Mouse (Mus musculus): Measurements from ENCODE around the gene Kyat1.
A peak's percentile ranks its signal among the peaks of the same experiment; 100 is the strongest.
"Not testable (repeated sequence)": the region's sequence is repeated elsewhere in the genome, so short reads cannot be mapped to it uniquely, and the experiment has no call there.

Kyat1 gene

GRCm38 (mm10) chr2:30215493-30215892 is 9.8 kb upstream of the Kyat1 start:
- no peak for DNase-seq (ENCODE audit: extremely low spot score, low read depth, low spot score)

DNA sequence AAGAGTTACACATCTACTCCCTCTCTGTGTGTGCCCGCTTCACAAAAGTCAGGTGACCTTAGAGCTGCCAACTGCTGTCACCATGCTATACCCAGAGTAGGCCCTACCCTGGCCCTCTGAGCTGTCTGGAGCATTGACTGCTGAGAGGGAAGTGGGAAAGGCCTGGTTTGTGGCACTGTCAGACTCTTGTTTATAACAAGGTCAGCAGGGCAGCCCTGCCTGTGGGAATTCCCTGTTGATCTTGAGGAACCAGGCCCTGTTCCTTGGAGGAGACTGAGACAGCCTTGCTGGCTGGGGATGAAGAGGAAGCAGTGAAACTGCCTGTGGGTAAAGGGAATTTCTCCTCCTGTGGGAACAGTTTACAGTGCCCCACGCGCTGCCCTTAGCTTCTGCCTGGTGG is 9.1 kb upstream of the Kyat1 start:
- no peak for DNase-seq (ENCODE audit: extremely low spot score, low read depth, low spot score)

DNA sequence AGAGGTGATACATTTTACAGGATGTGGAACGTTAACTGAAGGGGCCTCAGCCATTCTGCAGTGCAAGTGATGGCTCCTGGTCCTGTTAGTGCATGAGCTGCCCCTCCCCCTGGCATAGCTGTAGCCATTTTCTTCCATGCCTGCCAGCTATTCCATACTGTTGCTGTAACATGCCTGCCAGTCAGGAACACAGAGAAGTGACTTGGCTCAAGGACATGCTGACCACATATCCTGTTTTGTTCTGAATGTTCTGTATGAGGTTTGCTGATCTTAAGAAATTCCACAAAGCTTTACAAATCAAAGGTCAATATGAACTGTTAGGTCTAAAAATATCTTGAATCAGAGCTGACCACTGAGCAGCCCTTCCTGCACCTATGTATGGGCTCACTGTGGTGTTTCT is 7.3 kb upstream of the Kyat1 start:
- DNase-seq (ENCODE audit: extremely low spot score, low read depth, low spot score) = no peak

DNA sequence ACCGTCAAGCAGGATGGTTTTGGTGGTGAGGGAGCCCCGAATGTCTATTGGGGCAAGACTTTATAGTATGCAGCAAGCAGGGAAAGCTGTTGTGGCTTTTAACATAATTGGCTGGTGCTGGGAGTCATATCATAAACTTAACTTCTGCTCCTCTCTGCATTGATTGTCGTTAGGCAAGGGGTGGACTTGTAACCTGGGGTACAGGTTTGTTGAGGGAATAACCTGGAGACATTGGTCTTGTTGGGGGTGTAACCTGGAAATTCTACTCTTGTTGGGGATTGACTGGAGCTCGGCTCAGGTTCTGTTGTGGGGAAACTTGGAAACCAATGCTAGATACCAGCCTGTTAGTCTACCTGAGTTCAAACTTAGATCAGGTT is 6.5 kb upstream of the Kyat1 start:
- DNase-seq (ENCODE audit: extremely low spot score, low read depth, low spot score) = no peak

DNA sequence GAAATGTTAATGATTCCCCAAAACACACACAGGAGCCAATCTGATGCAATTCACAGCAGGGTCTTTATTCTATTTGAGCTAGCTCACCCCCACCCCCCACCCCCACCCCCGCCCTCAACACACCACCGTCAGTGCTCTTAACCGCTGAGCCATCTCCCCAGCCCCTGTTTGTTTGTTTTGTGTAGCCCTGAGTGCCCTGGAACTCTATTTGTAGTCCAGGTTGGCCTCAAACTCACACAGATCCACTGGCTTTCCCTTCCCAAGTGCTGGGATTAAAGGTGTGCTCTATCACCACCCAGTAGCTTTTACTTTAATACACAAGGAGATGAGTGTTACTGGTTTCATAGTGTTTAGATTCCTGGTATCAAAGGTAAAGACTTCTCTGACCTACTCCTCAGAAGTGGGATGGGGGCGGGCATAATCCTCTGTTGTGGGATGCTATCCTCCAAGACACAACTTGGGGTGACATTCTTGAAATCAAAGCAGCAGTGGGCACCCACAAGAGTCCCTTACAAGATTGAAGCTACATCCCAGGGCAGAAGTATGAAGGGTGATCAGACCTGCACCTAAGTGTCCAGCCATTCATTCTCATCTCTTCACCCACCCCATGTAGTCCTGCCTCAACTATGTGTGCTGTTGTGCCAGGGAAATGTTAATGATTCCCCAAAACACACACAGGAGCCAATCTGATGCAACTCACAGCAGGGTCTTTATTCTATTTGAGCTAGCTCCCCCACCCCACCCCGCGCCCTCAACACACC is 5.9 kb upstream of the Kyat1 start:
- DNase-seq (ENCODE audit: extremely low spot score, low read depth, low spot score) = no peak

- DNase-seq (ENCODE audit: extremely low spot score, low read depth, low spot score) = no peak
These were observed 2.2 kb upstream of the Kyat1 start for GRCm38 (mm10) chr2:30207886-30208285.

- DNase-seq (ENCODE audit: extremely low spot score, low read depth, low spot score) = no peak
These were observed 1.8 kb upstream of the Kyat1 start for GRCm38 (mm10) chr2:30207401-30207800.

GRCm38 (mm10) chr2:30205255-30205628 is 405 bp downstream of the Kyat1 start:
- no peak for DNase-seq (ENCODE audit: extremely low spot score, low read depth, low spot score)

DNA sequence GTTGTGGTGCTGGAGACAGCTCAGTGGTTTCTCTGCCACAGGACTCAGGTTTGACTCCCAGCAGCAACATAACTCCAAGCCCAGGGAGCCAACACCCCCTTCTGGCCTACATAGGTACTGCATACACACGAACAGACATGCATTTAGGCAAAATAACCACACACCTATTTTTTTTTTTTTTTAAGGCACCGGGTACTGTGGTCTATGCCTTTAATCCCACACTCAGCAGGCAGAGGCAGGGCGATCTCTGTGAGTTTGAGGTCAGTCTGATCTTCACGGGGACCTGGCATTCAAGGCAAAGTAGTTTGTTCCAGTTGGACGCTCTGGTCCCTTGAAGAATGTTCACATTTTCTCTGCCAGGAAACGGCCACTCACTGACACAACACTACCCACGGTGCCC is 2.2 kb downstream of the Kyat1 start:
- DNase-seq (ENCODE audit: extremely low spot score, low read depth, low spot score) = no peak

DNA sequence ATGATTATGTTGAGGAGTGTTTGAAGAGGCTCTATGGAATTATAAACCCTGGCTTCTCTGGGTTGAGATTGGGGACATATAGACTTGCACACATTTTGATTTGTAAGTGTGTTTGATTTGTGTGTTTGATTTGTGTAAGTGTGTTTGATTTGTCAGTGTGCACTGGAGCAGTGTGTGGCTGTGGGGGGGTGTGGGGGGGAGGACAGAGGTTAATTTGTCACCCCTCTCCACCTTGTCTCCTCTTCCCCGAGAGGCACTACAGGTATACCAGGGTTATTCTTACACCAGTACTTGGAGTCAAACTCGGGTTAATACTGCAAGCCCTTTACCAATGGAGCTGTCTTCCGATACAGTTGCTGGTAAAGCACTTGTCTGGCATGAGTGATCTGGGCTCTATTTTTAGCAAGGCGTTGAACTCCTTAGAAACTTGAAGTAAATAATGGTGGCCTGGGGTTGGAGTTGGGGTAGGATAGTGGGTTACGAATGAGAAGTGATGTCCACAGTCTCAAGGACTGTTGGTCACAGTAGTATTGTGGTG is 5.2 kb downstream of the Kyat1 start:
- no peak for DNase-seq (ENCODE audit: extremely low spot score, low read depth, low spot score)

DNA sequence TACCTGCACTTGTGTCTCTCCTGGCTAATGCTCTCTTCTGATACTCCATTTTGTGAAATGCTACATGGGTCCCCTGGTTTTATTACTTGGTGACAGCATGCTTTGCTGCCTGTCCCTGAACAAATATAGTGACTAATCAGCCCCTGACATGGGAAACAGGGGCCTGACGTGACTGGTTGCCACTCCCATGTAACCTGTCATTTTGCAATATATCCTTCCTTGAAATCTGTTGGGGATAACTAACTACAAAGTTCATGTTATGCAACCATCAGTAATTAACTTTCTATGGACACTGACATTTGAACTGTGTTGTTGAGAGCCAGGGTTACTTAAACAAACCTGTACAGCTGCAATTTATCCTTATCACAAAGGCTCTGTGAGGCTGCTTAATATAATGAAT is 5.7 kb downstream of the Kyat1 start:
- DNase-seq (ENCODE audit: extremely low spot score, low read depth, low spot score) = no peak

- DNase-seq (ENCODE audit: extremely low spot score, low read depth, low spot score) = no peak
These were observed 7.6 kb downstream of the Kyat1 start for GRCm38 (mm10) chr2:30198021-30198420.

DNA sequence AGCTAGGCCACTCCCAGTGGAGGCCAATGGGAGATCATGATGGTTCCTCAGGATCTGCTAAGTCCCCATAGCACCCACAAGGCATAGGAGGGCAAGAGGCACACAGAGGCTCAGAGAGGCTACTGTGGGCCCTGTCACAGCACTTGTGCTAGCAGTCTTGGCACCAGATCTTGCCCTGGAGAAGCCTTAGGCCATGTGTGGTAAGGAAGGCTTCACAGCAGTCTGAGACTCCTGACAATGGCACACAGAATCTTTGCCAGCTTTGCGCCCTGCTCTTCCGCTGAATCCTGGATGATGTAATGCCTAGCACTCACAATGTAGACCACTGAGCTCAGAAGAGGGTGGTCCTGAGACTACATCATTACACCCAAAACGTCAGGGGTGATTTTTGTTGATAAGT is 11.0 kb downstream of the Kyat1 start:
- DNase-seq (ENCODE audit: extremely low spot score, low read depth, low spot score) = no peak

GRCm38 (mm10) chr2:30191790-30192580 is 13.7 kb downstream of the Kyat1 start:
- DNase-seq (ENCODE audit: extremely low spot score, low read depth, low spot score) = no peak

DNA sequence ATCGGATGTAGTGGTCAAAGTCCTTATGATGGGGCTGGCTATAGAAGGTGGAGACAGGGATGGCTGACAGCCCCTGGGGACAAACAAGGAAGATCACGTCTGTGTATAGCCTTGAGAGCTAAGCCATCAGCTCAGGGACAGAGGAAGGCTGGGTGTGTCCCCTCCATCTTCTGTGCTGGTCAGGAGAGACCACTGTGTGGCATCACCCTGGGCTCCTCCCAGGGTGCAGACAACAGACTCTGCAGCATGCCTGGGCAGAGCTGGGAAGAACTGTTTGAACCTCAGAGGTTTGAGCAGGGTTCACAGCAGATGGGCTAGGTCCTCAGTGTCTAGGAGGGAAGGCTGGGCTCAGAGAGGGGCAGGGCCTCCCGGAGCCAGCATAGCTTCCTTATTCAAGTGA is 20.0 kb downstream of the Kyat1 start:
- DNase-seq (ENCODE audit: extremely low spot score, low read depth, low spot score) = no peak

DNA sequence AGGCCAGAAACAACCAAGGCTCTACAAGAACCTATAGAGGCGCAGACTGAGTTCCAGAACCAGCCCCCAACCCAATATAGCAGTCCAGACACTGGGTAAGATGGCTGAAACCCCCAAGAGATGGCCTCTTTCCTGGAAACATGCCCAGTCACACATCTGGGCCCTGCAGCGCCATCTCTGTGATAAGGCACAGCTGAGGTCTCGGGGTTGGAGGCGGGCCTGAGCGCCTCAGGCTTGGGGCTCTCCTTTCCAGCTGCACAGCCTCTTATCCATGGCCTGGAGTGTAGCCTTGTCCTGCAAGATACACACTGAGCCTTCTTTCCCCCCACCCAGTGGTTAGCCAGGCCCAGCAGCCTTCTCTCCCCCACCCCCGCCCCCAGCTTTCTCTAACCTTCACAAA is 20.4 kb downstream of the Kyat1 start:
- DNase-seq (ENCODE audit: extremely low spot score, low read depth, low spot score) = no peak

- no peak for DNase-seq (ENCODE audit: extremely low spot score, low read depth, low spot score)
These were observed 21.9 kb downstream of the Kyat1 start for GRCm38 (mm10) chr2:30183721-30184120.

DNA sequence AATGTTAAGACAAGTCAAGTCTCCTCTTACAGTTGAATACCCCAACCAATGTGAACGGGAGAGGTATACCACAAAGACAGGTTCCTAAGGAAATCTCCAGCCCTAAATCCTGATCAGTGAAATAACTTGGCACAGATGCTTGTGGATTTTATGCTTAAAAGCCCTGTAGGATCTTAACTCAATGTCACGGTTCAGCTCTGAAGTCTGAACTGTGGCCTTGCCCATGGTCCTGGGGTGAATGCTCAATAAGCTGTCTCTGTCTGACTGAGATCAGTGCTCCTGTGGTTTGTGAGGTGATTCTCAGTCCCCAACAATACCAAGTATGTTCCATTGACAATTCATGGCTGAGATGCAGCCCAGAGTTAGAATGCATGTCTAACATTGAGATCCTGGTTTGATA is 23.2 kb downstream of the Kyat1 start:
- no peak for DNase-seq (ENCODE audit: extremely low spot score, low read depth, low spot score)

GRCm38 (mm10) chr2:30178711-30179110 is 26.9 kb downstream of the Kyat1 start:
- not testable (repeated sequence) for DNase-seq (ENCODE audit: extremely low spot score, low read depth, low spot score)

GRCm38 (mm10) chr2:30177700-30178675 is 27.7 kb downstream of the Kyat1 start, which contains the start of gene Spout1:
Gene Spout1, minus strand, starts transcription at chr2:30178459.
- peak; percentile 88 for DNase-seq (ENCODE audit: extremely low spot score, low read depth, low spot score)

GRCm38 (mm10) chr2:30176561-30176960 is 29.1 kb downstream of the Kyat1 start:
- no peak for DNase-seq (ENCODE audit: extremely low spot score, low read depth, low spot score)

Data from hindlimb bud, embryonic 11.5 days (tissue).